Mouse (Mus musculus) olfactory bulb, adult 2 months (tissue): ENCODE measurements around the gene Sox4. TPM values are rescaled to one million over a fixed set of nuclear protein-coding genes. Genes with fewer than 3 reads are reported as not detected.
A peak's percentile ranks its signal among the peaks of the same experiment; 100 is the strongest.

ENCODE experiments used
- H3K27ac ChIP-seq: fragments of 200-500 bp; 2 replicates; pipeline ENCODE4 v1.5.1; 2012; ENCODE audit warnings: low read depth, low read length; ENCODE audit not compliant: insufficient read depth
- H3K4me1 ChIP-seq: fragments of 200-500 bp; 2 replicates; pipeline ENCODE4 v1.6.1; 2012; ENCODE audit warnings: low read length; ENCODE audit not compliant: control insufficient read depth, insufficient read depth
- H3K4me3 ChIP-seq: fragments of 200-500 bp; 2 replicates; pipeline ENCODE4 v1.5.1; 2012; ENCODE audit warnings: mild to moderate bottlenecking, low read depth, low read length, moderate library complexity; ENCODE audit not compliant: insufficient read depth
- CTCF ChIP-seq: fragments of 200-500 bp; IDR thresholded peaks from 2 replicates; pipeline ENCODE4 v1.5.1; 2012; ENCODE audit warnings: low read depth, mild to moderate bottlenecking, low read length, moderate library complexity; ENCODE audit not compliant: insufficient read depth
- POLR2A ChIP-seq: fragments of 200-500 bp; IDR thresholded peaks from 2 replicates; pipeline ENCODE4 v1.6.1; 2012; ENCODE audit warnings: mild to moderate bottlenecking, low read depth, low read length, moderate library complexity; ENCODE audit not compliant: insufficient read depth
- WGBS: fragments of 180-500 bp; shearing (Covaris S2); methylation state at CpG from one replicate; pipeline ENCODE4 v1.1.7; 2018; 5-methylcytosine and 5-hydroxymethylcytosine counted together
- polyA plus RNA-seq: library from polyadenylated mRNA; stranded (reverse); fragments of >200 nt; gene quantifications from 2 replicates; pipeline ENCODE4 v1.2.4, GENCODE M21; 2012; ENCODE audit warnings: low replicate concordance; ENCODE audit not compliant: missing spikeins, insufficient read depth, insufficient read length

The Sox4 gene
- polyA plus RNA-seq, 1 experiment, result 84.4 TPM

DNA sequence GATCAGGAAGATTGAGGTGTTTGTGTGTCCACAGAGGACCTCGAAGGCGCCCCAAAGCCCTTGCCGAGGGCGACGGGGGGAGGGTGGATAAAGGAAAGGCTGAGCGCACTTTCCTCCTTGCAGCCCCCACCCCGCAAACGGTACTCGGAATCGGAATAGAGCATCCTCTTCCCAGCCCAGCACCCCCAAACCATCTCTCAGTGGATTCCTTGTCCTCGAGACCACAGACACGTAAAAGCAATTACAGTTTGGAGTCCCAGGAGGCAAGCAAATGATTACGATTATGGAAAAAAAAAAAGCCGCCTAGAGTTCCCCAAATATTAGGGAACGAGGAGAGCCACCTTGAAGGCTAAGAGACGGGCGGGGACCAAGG lies 5.5 kb upstream of the Sox4 start:
- TF ChIP-seq CTCF (no peak), POLR2A (no peak)
- Histone ChIP-seq H3K27ac (peak overlapping the region; percentile 97), H3K4me1 (peaks cover 3% of the 10 kb centered on the region; the same call in 1 of the 2 replicates), H3K4me3 (peak overlapping the region; percentile 76)
- under 1% methylated on average over 17 of the region's 17 CpGs for WGBS

DNA sequence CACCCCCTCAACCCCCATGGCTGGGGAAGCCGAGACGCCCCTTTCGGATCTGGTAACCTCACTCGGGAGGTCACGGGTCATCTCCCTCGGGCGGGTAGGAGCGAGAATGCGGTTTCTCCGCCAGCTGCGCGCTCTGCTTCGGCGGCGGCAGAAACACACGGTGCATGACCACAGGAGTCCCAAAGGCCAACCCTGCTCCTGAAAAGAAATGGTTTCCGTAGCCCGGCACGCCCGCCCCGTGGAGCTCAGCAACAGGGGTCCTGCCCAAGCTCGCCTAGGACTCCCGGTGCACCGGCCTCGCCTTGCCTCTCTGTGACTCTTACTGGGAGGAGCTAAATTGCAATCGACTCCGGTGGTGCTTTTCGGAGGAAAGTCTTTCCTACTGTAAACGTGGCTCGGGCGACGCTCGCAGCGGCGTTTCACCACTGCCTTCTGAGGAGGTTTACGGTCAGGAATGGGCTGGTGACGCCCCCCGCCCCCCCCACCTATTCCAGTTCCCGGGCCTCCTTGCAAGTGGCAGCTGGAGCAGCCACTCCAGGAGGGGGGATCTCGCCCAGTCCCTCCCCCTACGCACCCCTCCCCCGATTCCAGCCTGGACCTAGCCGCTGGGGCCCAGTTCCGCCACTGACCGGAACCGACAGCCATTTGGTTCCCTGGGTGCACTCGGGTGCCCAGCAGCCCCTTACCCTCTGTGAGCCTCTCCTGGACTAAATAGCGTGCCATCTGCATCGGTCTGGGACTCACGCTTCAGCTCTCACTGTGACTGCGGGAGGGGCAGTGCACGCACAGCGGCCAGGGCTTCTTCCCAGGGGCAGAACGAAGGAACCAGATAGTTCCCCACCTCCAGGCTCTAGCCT lies 4.9 kb upstream of the Sox4 start:
- H3K27ac ChIP-seq, result peak overlapping the region; percentile 97
- peak; percentile 8; the same call in 1 of the 2 replicates for TF ChIP-seq CTCF
- TF ChIP-seq POLR2A, result peak; percentile 52
- H3K4me3 ChIP-seq, result peak overlapping the region; percentile 76
- under 1% methylated on average over 54 of the region's 54 CpGs for WGBS
- peaks cover 3% of the 10 kb centered on the region; the same call in 1 of the 2 replicates for H3K4me1 ChIP-seq

DNA sequence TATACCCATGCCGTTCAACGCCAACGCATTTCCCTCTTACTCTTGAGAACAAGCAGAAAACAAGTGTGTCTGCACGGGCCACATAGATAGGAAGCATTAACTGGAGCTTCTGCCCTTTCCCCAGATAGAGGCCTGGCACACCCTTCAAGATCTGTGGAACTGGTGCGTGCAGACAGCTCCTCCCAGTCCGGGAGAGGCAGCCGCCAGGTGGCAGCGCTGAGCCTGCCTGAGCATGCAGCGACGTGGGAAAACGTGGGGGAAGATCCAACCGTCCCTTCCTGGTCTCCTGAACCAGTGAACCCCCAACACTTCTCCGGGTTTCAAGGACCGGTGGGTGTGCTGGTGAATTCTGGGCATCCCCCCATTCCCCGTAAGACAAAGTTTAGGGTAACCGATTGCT lies 4.3 kb upstream of the Sox4 start:
- peaks cover 3% of the 10 kb centered on the region; the same call in 1 of the 2 replicates for H3K4me1 ChIP-seq
- peak; percentile 97 for TF ChIP-seq CTCF
- TF ChIP-seq POLR2A, result no peak
- H3K4me3 ChIP-seq, result peak overlapping the region; percentile 76
- no peak overlapping the region for H3K27ac ChIP-seq
- 1% methylated on average over 16 of the region's 16 CpGs for WGBS

DNA sequence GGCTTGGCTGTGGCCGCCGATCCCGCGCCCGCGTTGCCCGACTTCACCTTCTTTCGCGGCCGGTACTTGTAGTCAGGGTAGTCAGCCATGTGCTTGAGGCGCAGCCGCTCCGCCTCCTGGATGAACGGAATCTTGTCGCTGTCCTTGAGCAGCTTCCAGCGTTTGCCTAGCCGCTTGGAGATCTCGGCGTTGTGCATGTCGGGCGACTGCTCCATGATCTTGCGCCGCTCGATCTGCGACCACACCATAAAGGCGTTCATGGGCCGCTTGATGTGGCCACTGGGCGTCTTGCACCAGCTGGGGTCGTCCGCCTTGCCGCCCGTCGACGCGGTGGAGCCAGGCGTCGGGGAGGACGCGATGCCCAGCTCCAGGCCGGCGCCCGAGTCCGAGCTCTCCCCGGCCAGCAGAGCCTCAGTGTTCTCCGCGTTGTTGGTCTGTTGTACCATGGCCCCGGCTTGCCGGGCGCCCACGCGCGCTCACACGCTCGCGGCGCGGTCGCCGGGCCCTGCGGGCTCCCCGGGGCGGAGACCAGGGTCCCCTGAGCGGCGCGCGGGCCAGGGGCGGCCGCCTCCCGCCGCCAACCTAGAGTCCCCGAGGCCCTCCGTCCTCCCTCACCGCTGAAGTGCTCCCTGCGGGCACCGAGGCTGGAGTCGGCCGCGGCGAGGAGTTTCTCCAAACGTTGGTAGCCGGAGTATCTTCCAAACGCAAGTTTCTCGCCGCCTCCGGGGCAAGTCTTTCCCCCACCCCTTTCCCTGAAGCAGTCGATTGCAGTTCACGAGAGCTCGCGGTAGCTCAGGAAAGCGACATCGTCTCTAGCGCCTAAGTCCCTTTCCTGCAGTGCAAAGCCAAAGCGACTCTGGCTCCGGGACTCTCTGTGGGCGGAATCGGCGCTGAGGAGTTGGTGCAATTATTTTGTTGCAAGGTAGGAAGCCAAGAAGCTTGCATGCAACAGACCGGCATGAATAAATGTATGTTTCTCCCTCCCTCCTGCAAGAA lies 639 bp downstream of the Sox4 start:
- peak overlapping the region; percentile 87 for H3K27ac ChIP-seq
- peaks cover 3% of the 10 kb centered on the region for H3K4me1 ChIP-seq
- H3K4me3 ChIP-seq, result peak overlapping the region; percentile 84
- TF ChIP-seq CTCF (no peak), POLR2A (no peak)
- under 1% methylated on average over 98 of the region's 98 CpGs for WGBS

DNA sequence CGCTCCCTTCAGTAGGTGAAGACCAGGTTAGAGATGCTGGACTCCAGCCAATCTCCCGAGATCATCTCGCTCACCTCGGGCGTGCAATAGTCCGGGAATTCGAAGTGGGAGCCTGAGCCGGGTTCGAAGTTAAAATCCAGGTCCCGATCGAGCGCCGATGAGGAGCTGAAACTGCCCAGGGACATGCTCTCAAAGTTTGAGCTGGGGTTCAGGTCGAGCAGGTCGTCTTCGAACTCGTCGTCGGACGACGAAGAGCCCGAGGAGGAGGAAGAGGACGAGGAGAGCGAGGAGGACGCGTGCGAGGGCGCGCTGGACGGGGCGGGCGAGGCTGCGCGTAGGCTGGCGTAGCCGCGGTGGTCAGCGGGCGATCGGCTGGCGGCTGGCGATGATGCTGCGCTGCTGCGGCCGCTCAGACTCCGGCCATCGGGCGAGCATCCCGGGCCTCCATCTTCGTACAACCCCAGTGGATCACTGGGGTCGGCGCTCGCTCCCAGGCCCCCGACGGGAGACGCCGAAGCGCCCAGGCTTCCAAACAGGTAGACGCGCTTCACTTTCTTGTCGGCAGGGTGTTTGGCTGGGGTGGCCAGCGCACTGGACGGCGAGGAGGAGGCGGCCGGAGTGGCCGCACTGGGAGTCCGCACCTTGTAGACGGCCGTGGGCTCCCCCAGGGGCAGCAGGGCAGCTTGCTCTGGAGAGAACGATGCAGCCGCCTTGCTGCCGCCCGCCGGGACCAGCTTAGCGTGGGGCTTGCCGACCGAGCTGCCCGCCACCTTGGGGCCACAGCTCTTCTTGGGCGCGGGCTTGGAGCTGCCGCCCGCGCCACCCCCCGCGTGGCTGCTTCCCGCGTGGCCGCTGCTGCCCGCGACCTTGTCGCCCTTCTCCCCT lies 1.6 kb downstream of the Sox4 start:
- TF ChIP-seq CTCF (no peak), POLR2A (no peak)
- Histone ChIP-seq H3K4me1 (peaks cover 3% of the 10 kb centered on the region), H3K27ac (peak overlapping the region; percentile 87), H3K4me3 (peak overlapping the region; percentile 84)
- under 1% methylated on average over 92 of the region's 92 CpGs for WGBS

DNA sequence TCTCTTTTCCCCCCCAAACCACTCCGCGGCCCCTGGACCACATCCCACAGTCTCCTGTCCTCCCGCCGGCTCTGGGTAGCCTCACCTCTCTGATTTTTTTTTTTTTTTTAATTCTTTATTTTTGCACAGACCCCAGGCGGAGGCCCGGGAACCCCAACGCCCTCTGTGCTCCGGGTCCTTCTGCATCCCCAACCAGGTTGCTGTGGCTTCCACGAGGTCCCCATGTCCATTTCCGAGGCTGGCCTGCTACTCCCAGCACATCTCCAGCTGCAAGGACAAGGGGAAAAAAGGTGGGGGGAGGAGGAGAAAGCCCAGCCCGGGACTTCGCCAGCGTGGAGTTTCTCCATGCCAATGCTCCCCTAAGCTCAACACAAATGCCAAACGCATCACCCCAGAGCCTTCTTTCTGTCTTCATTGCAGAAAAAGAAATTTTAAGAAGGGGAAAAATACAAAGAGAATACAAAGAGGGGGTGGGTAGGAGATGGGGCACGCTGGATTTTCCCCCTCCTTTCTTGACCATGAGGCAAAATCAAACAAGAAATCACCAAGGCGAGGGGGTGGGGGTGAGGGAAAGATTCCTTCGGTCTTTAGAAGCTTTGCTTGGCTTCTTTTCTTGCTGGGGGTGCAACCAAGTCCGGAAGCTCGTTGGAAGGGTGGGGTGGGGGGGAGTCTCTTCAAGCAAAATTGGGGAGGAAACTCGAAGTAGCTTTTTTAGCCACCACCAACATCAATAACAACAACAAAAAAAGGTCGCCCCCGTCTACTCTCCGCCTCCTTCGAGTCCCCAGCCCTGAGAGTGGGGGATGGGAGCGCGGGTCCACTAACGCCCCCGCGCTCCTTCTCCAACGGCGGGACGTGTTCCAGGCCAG lies 2.7 kb downstream of the Sox4 start:
- peak overlapping the region; percentile 87 for H3K27ac ChIP-seq

DNA sequence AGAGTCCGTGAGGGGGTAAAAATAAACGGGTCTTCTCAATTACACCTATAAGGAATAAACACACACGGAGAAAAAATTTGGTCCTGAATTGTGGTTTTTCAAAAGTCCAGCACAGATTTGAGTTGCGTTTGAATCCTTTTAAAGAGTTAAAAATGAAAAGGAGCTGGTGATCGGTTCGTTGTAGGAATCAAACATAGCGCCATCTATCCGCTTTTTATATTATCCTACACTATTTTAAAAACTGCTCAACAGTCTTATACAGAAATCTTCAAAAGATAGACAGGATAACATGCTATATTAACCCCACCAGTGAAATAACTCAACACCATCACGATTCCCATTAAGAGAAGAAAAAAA lies 3.3 kb downstream of the Sox4 start:
- TF ChIP-seq CTCF (no peak), POLR2A (no peak)
- peak overlapping the region; percentile 84 for H3K4me3 ChIP-seq
- H3K27ac ChIP-seq, result peak overlapping the region; percentile 87
- WGBS, result under 1% methylated on average over 9 of the region's 9 CpGs
- H3K4me1 ChIP-seq, result peaks cover 3% of the 10 kb centered on the region

More for the DNA sequence above, 2.7 kb downstream of the Sox4 start:
- under 1% methylated on average over 32 of the region's 32 CpGs for WGBS
- Histone ChIP-seq H3K4me3 (peak overlapping the region; percentile 84), H3K4me1 (peaks cover 3% of the 10 kb centered on the region)
- TF ChIP-seq CTCF (no peak), POLR2A (0 out of 2 replicates have a peak, but pooled peaks have one; percentile 10)
